Mouse (Mus musculus): ENCODE data around the gene Mrps27. TPM values are rescaled to one million over a fixed set of nuclear protein-coding genes. Genes with fewer than 3 reads are reported as not detected.

The Mrps27 gene
- polyA plus RNA-seq, 1 experiment from 2014 or later: 50.7 TPM

GRCm38 (mm10) chr13:99414352-99414742 lies 69.8 kb downstream of the Mrps27 start:
- DNase-seq (ENCODE audit: low spot score) (no peak), ATAC-seq (replicated peaks; ENCODE audit: low FRiP score, low read depth) (no peak)
- H3K4me1 ChIP-seq (replicated peaks; ENCODE audit: insufficient read depth, low read length): 0 out of 2 replicates have a peak, but pooled peaks cover 15% of the 10 kb centered on the region
- WGBS: 41% methylated on average over 10 of the region's 10 CpGs
- no peak for TF ChIP-seq CTCF (IDR thresholded peaks at IDR 0.05; ENCODE audit: low read depth)
- peaks cover 14% of the 10 kb centered on the region; the same call in 1 of the 2 replicates for H3K36me3 ChIP-seq (ENCODE audit: insufficient read depth, low read length)
- H3K27me3 ChIP-seq (ENCODE audit: insufficient read depth, low read length): no peaks in the 10 kb centered on the region
- no peaks in the 10 kb centered on the region for H3K9me3 ChIP-seq (replicated peaks; ENCODE audit: low read length)
- no peak overlapping the region for H3K4me2 ChIP-seq (ENCODE audit: low read length)
- H3K4me3 ChIP-seq (replicated peaks; ENCODE audit: low read depth, low read length): no peak overlapping the region
- no peak overlapping the region for H3K27ac ChIP-seq
- no peak overlapping the region for H3K9ac ChIP-seq (ENCODE audit: low read depth, low read length)

- H3K4me2 ChIP-seq (ENCODE audit: low read length): no peak overlapping the region
- ATAC-seq (replicated peaks; ENCODE audit: low FRiP score, low read depth): no peak; the same call in 1 of the 2 replicates
- H3K27ac ChIP-seq: no peak overlapping the region
- H3K27me3 ChIP-seq (ENCODE audit: insufficient read depth, low read length): no peaks in the 10 kb centered on the region
- H3K4me1 ChIP-seq (replicated peaks; ENCODE audit: insufficient read depth, low read length): 0 out of 2 replicates have a peak, but pooled peaks cover 15% of the 10 kb centered on the region
- H3K9ac ChIP-seq (ENCODE audit: low read depth, low read length): no peak overlapping the region
- no peak overlapping the region for H3K4me3 ChIP-seq (replicated peaks; ENCODE audit: low read depth, low read length)
- 89% methylated on average over 9 of the region's 9 CpGs for WGBS
- no peak for DNase-seq (ENCODE audit: low spot score)
- H3K36me3 ChIP-seq (ENCODE audit: insufficient read depth, low read length): peaks cover 14% of the 10 kb centered on the region; the same call in 1 of the 2 replicates
- no peak for TF ChIP-seq CTCF (IDR thresholded peaks at IDR 0.05; ENCODE audit: low read depth)
- H3K9me3 ChIP-seq (replicated peaks; ENCODE audit: low read length): no peaks in the 10 kb centered on the region
These were observed 72.0 kb downstream of the Mrps27 start for GRCm38 (mm10) chr13:99416601-99417000.

GRCm38 (mm10) chr13:99423581-99423980 lies 79.0 kb downstream of the Mrps27 start:
- 33% methylated on average over 13 of the region's 13 CpGs for WGBS
- peak; percentile 64 for DNase-seq (ENCODE audit: low spot score)
- Histone ChIP-seq H3K4me3 (replicated peaks; ENCODE audit: low read depth, low read length) (no peak overlapping the region), H3K4me2 (ENCODE audit: low read length) (0 out of 2 replicates have a peak overlapping the region, but pooled peaks have one; percentile 5), H3K9ac (ENCODE audit: low read depth, low read length) (no peak overlapping the region), H3K9me3 (replicated peaks; ENCODE audit: low read length) (no peaks in the 10 kb centered on the region), H3K36me3 (ENCODE audit: insufficient read depth, low read length) (no peaks in the 10 kb centered on the region), H3K27ac (no peak overlapping the region), H3K27me3 (ENCODE audit: insufficient read depth, low read length) (no peaks in the 10 kb centered on the region), H3K4me1 (replicated peaks; ENCODE audit: insufficient read depth, low read length) (no peaks in the 10 kb centered on the region)
- 0 out of 2 replicates have a peak, but pooled peaks have one; percentile 36 for ATAC-seq (replicated peaks; ENCODE audit: low FRiP score, low read depth)
- no peak for TF ChIP-seq CTCF (IDR thresholded peaks at IDR 0.05; ENCODE audit: low read depth)

GRCm38 (mm10) chr13:99433068-99434008 lies 88.8 kb downstream of the Mrps27 start:
- Histone ChIP-seq H3K27me3 (ENCODE audit: insufficient read depth, low read length) (no peaks in the 10 kb centered on the region), H3K4me2 (ENCODE audit: low read length) (no peak overlapping the region), H3K27ac (no peak overlapping the region), H3K9ac (ENCODE audit: low read depth, low read length) (no peak overlapping the region), H3K4me1 (replicated peaks; ENCODE audit: insufficient read depth, low read length) (no peaks in the 10 kb centered on the region), H3K36me3 (ENCODE audit: insufficient read depth, low read length) (no peaks in the 10 kb centered on the region), H3K4me3 (replicated peaks; ENCODE audit: low read depth, low read length) (no peak overlapping the region), H3K9me3 (replicated peaks; ENCODE audit: low read length) (no peaks in the 10 kb centered on the region)
- ATAC-seq (replicated peaks; ENCODE audit: low FRiP score, low read depth) (no peak), DNase-seq (ENCODE audit: low spot score) (no peak)
- TF ChIP-seq CTCF (IDR thresholded peaks at IDR 0.05; ENCODE audit: low read depth): no peak
- WGBS: 95% methylated on average over 29 of the region's 29 CpGs

- no peak overlapping the region for H3K4me2 ChIP-seq (ENCODE audit: low read length)
- no peaks in the 10 kb centered on the region for H3K36me3 ChIP-seq (ENCODE audit: insufficient read depth, low read length)
- H3K27me3 ChIP-seq (ENCODE audit: insufficient read depth, low read length): no peaks in the 10 kb centered on the region
- no peaks in the 10 kb centered on the region for H3K4me1 ChIP-seq (replicated peaks; ENCODE audit: insufficient read depth, low read length)
- ATAC-seq (replicated peaks; ENCODE audit: low FRiP score, low read depth) (no peak), DNase-seq (ENCODE audit: low spot score) (no peak)
- H3K27ac ChIP-seq: no peak overlapping the region
- no peaks in the 10 kb centered on the region for H3K9me3 ChIP-seq (replicated peaks; ENCODE audit: low read length)
- no peak overlapping the region for H3K4me3 ChIP-seq (replicated peaks; ENCODE audit: low read depth, low read length)
- TF ChIP-seq CTCF (IDR thresholded peaks at IDR 0.05; ENCODE audit: low read depth): no peak
- 91% methylated on average over 9 of the region's 9 CpGs for WGBS
- H3K9ac ChIP-seq (ENCODE audit: low read depth, low read length): no peak overlapping the region
These were observed 89.9 kb downstream of the Mrps27 start for GRCm38 (mm10) chr13:99434494-99434893.

- Histone ChIP-seq H3K27ac (no peak overlapping the region), H3K36me3 (ENCODE audit: insufficient read depth, low read length) (no peaks in the 10 kb centered on the region), H3K4me1 (replicated peaks; ENCODE audit: insufficient read depth, low read length) (no peaks in the 10 kb centered on the region), H3K4me3 (replicated peaks; ENCODE audit: low read depth, low read length) (no peak overlapping the region), H3K27me3 (ENCODE audit: insufficient read depth, low read length) (no peaks in the 10 kb centered on the region), H3K9ac (ENCODE audit: low read depth, low read length) (no peak overlapping the region), H3K9me3 (replicated peaks; ENCODE audit: low read length) (no peaks in the 10 kb centered on the region), H3K4me2 (ENCODE audit: low read length) (no peak overlapping the region)
- no peak for ATAC-seq (replicated peaks; ENCODE audit: low FRiP score, low read depth)
- DNase-seq (ENCODE audit: low spot score): no peak
- TF ChIP-seq CTCF (IDR thresholded peaks at IDR 0.05; ENCODE audit: low read depth): no peak
These were observed 92.5 kb downstream of the Mrps27 start for GRCm38 (mm10) chr13:99437051-99437450.
